Mouse (Mus musculus): Measurements from ENCODE around the gene Megf11. TPM values are rescaled to one million over a fixed set of nuclear protein-coding genes. Genes with fewer than 3 reads are reported as not detected.

Gene Megf11
- total RNA-seq (2022) = 1 to 10 TPM in 2 of 4 experiments, under 1 TPM in 2; 0.81 to 1.8 (median 1.0) TPM

- DNase-seq (ENCODE audit: low spot score) = no peak
Measured at GRCm38 (mm10) chr9:64385511-64386465, at the start of gene Megf11. Gene Megf11, plus strand, starts transcription at chr9:64385626.

- DNase-seq (ENCODE audit: low spot score) = no peak
Measured at GRCm38 (mm10) chr9:64335825-64336224, 49.6 kb upstream of the Megf11 start.

GRCm38 (mm10) chr9:64339361-64339760 lies 46.1 kb upstream of the Megf11 start:
- no peak for DNase-seq (ENCODE audit: low spot score)

- DNase-seq (ENCODE audit: low spot score) = peak; percentile 65
Measured at GRCm38 (mm10) chr9:64340351-64341253, 44.8 kb upstream of the Megf11 start.

GRCm38 (mm10) chr9:64341254-64341566 lies 44.2 kb upstream of the Megf11 start, which contains the start of gene Dis3l:
Gene Dis3l, minus strand, starts transcription at chr9:64341288.
- DNase-seq (ENCODE audit: low spot score) = no peak

GRCm38 (mm10) chr9:64341671-64342070 lies 43.8 kb upstream of the Megf11 start:
- no peak for DNase-seq (ENCODE audit: low spot score)

GRCm38 (mm10) chr9:64343656-64344055 lies 41.8 kb upstream of the Megf11 start:
- no peak for DNase-seq (ENCODE audit: low spot score)

GRCm38 (mm10) chr9:64345931-64346330 lies 39.5 kb upstream of the Megf11 start:
- no peak for DNase-seq (ENCODE audit: low spot score)

- no peak for DNase-seq (ENCODE audit: low spot score)
Measured at GRCm38 (mm10) chr9:64347377-64347776, 38.0 kb upstream of the Megf11 start.

- no peak for DNase-seq (ENCODE audit: low spot score)
Measured at GRCm38 (mm10) chr9:64349490-64349889, 35.9 kb upstream of the Megf11 start.

GRCm38 (mm10) chr9:64351191-64351590 lies 34.2 kb upstream of the Megf11 start:
- DNase-seq (ENCODE audit: low spot score) = no peak

GRCm38 (mm10) chr9:64355627-64356026 lies 29.8 kb upstream of the Megf11 start:
- no peak for DNase-seq (ENCODE audit: low spot score)

GRCm38 (mm10) chr9:64361231-64361950 lies 24.0 kb upstream of the Megf11 start:
- no peak for DNase-seq (ENCODE audit: low spot score)

GRCm38 (mm10) chr9:64369871-64370270 lies 15.6 kb upstream of the Megf11 start:
- DNase-seq (ENCODE audit: low spot score) = no peak

GRCm38 (mm10) chr9:64371305-64371819 lies 14.1 kb upstream of the Megf11 start:
- DNase-seq (ENCODE audit: low spot score) = no peak

GRCm38 (mm10) chr9:64376380-64376779 lies 9.0 kb upstream of the Megf11 start:
- DNase-seq (ENCODE audit: low spot score) = no peak

GRCm38 (mm10) chr9:64383021-64383788 lies 2.2 kb upstream of the Megf11 start:
- DNase-seq (ENCODE audit: low spot score) = no peak

- DNase-seq (ENCODE audit: low spot score) = no peak
Measured at GRCm38 (mm10) chr9:64386466-64387211, 1.2 kb downstream of the Megf11 start.

- no peak for DNase-seq (ENCODE audit: low spot score)
Measured at GRCm38 (mm10) chr9:64389576-64390292, 4.3 kb downstream of the Megf11 start.
